Mouse (Mus musculus): ENCODE measurements around the gene Nyx. TPM values are rescaled to one million over a fixed set of nuclear protein-coding genes. Genes with fewer than 3 reads are reported as not detected.

The Nyx gene
- 0.12 TPM for total RNA-seq (2023)

DNA sequence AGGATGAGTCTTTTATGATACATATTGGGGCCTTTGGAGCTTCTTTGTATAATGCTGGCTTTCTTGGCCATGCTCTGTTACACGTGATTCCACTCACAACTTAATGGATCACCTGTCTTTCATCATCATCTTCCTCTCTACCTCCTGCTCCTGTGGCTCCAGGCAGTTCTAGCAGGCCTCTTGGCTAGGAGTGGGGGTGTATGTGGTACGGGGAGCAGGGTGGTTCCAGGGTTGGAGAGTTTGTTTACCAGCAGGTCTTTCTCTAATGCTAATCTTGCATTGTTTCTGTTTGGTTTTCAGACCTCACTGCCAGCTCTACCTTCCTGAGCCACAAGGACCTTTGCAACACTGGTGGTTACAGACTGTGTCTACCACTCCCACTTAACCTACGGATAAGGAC lies at the start of gene Nyx:
TSS of gene Nyx (plus strand) at position 301 of the 400 bp plus-strand sequence.

Other genes with a start within 250 kb of the Nyx start
- gene Ddx3x, start 185.1 kb upstream of the Nyx start, total RNA-seq (2023), result 366 TPM
- 8.6 TPM for gene Gpr34, start 166.0 kb downstream of the Nyx start, total RNA-seq (2023)
- gene Gpr82, start 195.3 kb downstream of the Nyx start, total RNA-seq (2023), result not detected

Measured in CD8-positive naive resting alpha-beta T cell, adult 57 days (primary cell).